Mouse (Mus musculus): ENCODE measurements at regions not wholly inside any gene's neighbourhood (a gene's known extent, or its start where the extent isn't known, plus 50 kb on each side); places are given as distances from the start of the nearest gene placed in this dataset.

DNA sequence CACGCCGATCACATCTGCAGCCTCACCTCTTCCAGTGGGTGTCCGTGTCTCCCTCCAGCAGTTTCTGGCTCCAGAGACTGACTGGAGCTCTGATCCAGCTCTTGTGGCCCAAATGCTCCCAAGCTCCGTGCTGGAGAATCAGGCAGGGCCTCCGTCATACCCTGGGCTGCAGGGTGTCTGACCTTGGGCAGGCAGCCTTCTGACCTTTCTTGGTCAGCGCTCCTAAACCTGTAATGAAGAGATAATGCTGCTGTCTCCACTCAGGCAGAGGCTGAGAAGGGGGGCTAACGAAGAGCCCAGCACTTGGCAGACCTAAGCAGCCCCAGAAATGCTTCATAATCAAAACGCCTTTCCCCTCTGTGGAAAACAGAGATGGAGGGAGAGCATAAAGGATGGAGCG lies 89.9 kb upstream of the Mef2a start:
- ATAC-seq (replicated peaks; ENCODE audit: insufficient number of reproducible peaks, low FRiP score, low TSS enrichment, poor library complexity, severe bottlenecking): no peak

DNA sequence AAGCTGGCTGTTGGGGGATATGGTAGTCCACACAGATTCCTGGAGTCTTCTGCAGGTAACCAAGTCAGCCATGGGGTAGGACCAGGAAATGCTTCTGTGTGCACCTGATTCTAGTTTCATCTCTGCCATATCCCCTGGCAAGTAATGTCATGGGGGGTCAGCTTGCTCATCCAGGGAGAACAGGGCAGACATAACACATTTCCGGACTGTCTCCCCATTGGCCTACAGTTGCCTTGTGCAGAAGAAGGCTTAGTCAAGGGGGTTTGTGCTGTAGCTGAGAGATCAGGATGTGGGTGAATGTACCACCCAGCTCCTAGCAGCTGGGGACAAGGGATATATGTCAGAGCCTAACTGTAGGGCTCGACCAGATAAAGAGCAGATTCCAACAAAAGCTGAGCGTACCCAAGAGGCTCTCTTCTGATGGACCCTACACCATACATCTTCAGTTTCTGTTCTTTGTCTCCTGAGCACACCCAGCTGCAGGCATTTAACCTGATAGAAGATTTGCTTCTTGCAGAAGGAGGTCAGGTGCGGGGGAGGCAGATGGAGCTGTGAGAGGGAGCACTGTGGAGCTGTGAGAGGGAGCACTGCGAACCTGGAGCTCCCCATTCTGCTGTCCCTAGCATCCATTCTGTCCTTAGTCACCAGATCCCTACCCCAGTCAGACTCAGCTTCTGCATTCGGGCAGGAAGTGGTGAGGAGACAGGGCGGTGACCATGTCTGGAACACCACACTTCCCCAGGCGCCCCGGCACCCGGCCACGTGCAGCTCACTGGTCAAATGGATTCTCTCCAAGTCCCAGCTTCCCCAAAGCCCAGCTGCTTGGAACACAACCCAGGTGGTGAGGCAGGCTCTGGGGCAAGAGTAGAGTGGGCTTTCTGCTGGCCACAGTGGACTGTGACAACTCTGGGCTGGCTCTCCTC lies 88.9 kb upstream of the Mef2a start:
- ATAC-seq (replicated peaks; ENCODE audit: insufficient number of reproducible peaks, low FRiP score, low TSS enrichment, poor library complexity, severe bottlenecking): peak; percentile 77

DNA sequence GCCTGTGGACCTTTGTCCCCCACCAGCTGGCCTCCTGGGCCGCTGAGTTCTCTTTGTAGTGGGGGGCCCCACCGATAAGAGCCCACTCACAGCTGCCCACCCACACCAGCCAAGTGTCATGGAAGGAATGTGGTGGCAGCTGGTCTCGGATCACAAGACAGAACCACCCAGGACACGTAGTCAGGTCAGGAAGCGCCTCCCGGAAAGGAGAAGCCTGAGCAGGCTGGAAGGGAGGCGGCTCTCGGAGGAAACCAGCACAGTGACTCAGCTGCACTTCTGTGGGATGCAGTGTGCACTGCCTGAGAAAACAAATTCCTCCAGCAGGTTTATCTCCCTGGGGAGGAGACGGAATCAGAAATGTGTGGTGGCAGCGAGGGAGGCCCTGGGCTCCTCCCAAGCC lies 87.2 kb upstream of the Mef2a start:
- ATAC-seq (replicated peaks; ENCODE audit: insufficient number of reproducible peaks, low FRiP score, low TSS enrichment, poor library complexity, severe bottlenecking): peak; percentile 18

DNA sequence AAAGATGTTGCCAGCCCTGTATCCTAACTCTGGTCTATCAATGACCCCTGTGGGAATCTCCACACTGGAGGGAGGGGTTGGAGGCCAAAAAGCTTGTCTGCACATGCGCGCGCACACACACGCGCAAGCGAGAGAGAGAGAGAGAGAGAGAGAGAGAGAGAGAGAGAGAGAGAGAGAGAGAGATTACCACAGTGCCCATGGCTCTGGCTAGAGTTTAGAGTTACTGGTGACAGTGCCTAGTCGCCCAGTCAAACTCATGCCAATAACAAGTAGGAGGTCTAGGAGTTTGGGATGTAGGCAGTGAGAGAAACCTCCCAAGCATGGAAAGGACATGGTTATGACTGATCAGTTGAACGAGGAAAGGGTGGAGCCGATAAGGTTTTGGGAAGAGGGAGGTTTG lies 86.6 kb upstream of the Mef2a start:
- ATAC-seq (replicated peaks; ENCODE audit: insufficient number of reproducible peaks, low FRiP score, low TSS enrichment, poor library complexity, severe bottlenecking): no peak

DNA sequence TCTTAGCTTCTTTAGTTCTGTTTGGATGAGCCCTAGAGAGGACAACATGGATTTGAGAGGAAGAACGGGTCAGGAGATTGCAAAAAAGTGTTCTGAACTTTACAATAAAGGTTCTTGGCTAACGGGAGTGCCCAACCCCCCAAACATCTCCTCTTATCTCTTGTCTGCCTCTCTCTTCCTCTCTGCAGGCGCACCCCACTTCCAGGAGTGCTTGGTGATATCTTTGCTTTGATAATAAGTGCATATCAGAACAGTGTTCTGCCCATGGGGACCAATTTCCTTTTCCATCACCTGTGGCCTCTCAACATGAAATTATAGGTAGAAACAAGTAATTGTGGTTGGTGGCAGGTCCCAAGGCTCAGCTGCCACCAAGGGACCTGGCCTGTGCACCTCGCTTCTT lies 86.0 kb upstream of the Mef2a start:
- no peak for ATAC-seq (replicated peaks; ENCODE audit: insufficient number of reproducible peaks, low FRiP score, low TSS enrichment, poor library complexity, severe bottlenecking)

DNA sequence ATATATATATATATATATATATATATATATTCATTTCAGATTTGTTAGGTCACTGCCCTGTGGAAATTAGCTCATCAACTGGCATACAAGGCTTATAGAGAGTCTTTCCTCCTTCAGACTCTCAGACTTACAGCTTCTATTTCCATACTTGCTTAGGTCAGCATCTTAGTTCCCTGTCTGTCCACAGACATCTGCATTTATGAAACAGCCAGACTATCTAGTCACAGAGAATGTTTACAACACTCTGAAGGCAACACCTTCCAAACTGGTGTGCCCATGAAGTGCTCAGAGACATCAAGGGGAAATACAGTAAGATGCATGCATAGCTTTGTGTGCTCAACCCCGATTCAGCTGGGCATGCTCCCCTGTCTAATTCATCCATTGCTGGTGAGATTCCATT lies 85.2 kb upstream of the Mef2a start:
- ATAC-seq (replicated peaks; ENCODE audit: insufficient number of reproducible peaks, low FRiP score, low TSS enrichment, poor library complexity, severe bottlenecking): peak; percentile 38

DNA sequence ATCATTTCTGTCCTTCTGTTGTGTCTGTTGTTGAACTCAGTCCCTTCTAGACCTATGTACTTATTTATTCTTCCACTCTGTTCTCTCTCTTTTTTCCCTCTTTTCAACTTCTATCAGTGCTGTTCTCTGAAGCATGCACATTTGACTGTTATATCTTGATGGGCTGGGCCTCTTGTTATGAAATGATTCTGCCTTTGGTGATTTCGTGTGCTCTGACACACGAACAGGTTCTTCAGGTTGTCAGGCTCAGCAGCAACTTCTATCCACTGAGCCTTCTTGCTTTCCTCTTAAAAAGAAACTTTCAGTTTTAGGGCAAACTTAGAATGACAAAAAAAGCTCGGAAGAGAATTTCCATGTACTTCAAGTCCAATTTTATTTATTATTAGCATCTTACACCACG lies 83.4 kb upstream of the Mef2a start:
- no peak for ATAC-seq (replicated peaks; ENCODE audit: insufficient number of reproducible peaks, low FRiP score, low TSS enrichment, poor library complexity, severe bottlenecking)

DNA sequence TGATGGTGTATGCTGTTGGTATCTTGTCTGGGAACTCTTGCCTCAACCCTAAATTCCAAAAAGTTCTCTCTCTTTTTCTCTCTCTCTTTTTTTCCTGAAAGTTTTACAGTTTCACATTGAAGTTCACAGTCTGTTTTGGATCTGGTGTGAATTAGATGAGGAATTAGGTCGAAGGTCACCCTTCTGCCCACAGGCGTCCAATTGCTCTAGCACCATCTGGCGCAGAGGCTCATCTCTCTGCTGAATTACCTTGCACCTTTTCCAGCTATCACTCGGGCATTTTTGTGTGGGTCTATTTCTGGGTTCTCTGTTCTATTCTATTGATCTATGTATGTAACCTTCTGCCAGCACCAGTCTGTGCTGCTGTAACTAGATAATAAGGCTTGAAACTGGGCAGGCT lies 81.8 kb upstream of the Mef2a start:
- ATAC-seq (replicated peaks; ENCODE audit: insufficient number of reproducible peaks, low FRiP score, low TSS enrichment, poor library complexity, severe bottlenecking): no peak

DNA sequence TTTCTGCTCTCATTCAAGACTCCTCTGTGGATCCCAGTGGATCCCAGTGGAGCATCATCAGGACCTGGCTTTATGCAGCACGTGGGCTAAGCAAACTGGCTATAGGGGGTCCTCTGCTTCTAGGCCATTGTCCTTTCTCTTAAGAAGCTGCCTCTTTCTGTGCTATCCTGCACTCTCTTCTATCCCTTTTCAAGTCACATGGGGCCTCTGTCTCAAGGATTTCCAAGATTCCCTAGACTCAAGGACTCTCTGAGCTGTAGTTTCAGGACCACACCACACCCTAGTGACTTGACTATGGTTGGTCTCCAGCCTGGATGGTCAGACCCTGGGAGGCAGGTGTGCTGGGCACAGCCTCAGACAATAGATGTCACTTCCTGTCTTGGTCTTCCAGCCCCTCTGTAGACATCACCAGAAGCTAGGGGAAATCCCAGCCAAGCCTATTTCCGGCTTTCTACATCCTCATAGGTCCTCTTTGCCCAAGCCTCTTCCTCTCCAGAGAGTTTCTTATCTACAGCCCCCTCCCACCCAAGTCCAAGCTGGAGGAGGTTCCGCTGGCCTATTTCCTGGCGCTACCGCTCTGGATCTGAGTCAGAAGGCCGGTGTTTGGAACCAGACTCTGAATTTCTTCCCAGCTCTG lies 78.6 kb upstream of the Mef2a start:
- ATAC-seq (replicated peaks; ENCODE audit: insufficient number of reproducible peaks, low FRiP score, low TSS enrichment, poor library complexity, severe bottlenecking): peak; percentile 88

DNA sequence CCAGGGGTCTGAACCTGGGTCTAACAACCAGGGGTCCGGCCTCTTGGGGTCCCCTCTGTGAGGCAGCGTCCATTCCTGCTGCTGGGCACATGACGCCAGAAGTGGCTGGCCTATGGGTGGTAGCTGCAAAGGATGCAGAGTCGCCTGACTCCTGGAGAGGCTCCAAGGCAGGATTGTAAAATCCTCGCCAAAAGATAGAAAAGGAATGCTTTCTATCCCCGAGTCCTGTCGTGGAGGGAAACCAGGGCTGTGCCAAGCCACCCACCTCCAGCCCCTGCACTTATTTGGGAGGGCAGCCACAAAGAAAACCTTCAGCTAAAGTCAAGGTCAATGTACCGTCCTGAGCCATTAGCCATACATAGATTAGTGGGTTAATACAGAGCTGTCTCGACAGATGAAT lies 73.9 kb upstream of the Mef2a start:
- no peak for ATAC-seq (replicated peaks; ENCODE audit: insufficient number of reproducible peaks, low FRiP score, low TSS enrichment, poor library complexity, severe bottlenecking)

DNA sequence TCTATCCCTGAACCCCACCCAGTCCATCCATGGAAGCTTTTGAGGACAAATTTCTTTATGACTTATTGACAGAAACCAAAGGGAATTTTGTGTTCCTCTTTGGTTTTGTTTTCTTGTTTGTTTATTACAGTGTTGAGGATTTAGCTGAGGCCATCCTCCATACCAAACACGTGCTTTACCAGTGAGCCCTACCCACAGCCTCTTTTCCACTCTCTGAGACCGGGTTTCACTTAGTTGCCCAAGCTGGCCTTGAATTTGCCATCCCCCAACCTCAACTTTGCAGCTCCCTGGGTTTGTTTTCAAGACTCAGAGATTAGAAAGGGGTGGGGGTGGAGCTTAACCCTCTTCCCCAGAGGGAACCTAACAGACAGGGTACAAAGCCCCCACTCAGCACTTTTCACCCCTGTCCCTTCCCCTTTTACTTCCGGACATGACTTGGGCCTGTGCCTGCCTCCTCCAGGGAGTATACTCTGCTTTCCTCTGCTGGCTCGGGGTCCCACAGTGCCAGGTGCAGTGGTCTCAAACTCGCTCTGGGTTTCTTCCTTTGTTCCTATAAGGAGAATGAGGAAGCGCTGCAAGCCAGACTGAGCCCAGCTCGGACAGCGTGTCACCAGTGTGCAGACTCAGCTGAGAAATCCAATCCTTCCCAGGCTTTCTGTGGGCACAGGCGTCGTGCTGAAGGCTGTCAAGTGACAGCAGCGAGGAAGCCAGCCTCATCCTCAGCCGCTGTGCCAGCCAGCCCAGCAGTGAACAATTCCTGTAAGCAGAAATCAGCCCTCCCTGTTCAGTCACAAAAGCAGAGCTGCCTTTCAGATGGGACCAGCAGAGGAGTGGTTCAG lies 72.8 kb upstream of the Mef2a start:
- peak; percentile 64 for ATAC-seq (replicated peaks; ENCODE audit: insufficient number of reproducible peaks, low FRiP score, low TSS enrichment, poor library complexity, severe bottlenecking)

DNA sequence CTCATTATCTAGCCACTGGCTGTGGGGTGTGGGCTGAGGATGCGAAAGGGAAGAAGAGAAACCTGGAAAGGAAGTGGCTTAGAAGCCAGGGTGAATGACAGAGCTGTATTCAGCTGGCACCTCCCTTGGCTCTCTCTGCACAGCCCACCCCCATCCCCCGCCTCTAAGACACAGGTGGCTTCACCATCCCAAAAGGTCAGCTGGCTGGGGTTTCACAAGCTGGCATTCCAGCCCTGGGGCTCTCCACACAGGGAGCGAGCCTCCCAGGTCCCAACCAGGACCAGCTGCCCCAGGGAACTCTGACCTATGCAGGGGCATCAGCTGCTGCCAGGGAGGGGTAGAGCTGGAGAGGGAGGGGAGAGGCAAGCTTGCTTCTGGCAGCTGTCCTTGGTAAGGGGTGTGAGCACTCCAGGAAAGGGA lies 71.9 kb upstream of the Mef2a start:
- peak; percentile 34 for ATAC-seq (replicated peaks; ENCODE audit: insufficient number of reproducible peaks, low FRiP score, low TSS enrichment, poor library complexity, severe bottlenecking)

DNA sequence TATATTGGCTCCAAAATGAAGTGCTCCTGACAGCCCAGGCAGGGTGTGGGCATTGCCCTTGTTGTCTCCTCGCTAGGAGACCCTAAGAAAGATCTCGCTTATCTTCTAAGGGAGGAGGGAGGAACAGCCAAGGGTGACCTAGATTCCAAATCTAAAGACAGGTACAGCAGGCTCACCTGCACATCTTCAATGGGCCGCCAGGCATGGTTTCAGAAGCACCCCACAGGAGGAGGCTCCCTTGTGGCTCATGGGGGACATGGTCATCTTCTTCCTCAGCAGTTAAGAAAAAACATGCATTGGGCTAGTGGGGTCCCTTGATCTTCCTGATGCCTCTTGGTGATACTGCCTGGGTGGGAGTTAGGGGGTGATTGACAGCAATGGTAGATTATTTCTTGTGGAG lies 71.0 kb upstream of the Mef2a start:
- ATAC-seq (replicated peaks; ENCODE audit: insufficient number of reproducible peaks, low FRiP score, low TSS enrichment, poor library complexity, severe bottlenecking): no peak

DNA sequence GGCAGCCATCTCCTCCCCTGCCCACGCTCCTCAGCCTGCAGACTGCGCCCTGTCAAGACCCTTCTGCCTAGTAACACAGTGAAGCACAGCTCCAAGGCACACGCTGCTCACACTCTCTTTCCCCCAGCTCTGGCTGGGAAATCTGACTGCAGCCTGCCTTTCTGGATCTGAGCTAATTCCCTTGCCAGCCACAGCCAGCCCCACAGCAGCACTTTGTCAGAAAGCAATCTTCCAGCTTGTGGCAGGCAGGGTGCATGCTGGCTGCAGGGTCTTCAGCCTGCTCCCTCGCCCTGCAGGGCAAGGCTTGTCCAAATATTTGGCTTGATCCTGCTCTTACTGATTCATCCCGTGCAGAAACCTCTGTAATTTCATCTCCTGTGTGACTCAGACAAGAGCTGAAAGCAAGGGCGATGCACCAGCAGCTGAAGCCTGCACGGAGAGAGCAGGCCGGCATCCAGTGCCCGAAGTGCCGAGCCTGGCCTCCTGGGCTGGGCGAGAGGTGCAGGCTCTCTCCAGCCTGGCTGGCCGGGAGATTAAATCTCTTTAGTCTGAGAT lies 70.4 kb upstream of the Mef2a start:
- ATAC-seq (replicated peaks; ENCODE audit: insufficient number of reproducible peaks, low FRiP score, low TSS enrichment, poor library complexity, severe bottlenecking): no peak

DNA sequence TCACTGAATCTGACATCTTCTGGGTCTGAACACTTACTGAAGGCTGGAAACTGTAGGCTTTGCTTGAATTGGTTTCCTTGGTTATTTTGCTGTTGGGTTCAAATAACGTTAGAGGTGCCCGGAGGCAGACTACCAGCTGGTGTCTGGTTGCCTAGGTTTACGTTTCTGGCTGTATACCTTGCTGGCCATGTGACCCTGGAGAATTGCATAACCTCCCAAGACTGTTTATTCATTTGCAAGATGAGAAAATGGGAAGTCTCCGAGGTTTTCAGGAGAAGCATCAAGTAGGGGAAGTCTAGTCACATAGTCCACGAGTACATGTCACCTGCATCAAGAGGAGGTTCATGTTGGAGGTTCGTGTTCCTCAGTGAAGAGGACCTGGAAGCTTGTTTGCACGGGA lies 69.6 kb upstream of the Mef2a start:
- 0 out of 2 replicates have a peak, but pooled peaks have one; percentile 7 for ATAC-seq (replicated peaks; ENCODE audit: insufficient number of reproducible peaks, low FRiP score, low TSS enrichment, poor library complexity, severe bottlenecking)

DNA sequence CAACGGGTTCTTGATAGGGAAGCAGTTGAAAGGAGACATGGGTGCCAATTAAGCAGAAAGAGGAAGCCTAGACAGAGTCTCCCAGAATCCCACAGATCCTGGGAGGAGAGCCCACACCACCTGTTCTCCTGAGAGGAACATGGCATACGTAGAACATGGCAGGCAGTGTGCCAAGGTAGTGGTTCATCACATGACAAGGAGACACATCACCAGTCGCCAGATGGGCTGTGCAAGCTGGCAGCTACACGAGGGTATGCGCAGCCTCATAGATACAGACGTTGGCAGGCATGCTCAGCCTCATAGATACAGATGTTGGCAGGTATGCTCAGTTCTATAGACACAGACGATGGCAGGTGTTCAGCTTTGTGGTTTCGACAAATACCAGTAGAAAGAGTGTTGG lies 68.1 kb upstream of the Mef2a start:
- no peak for ATAC-seq (replicated peaks; ENCODE audit: insufficient number of reproducible peaks, low FRiP score, low TSS enrichment, poor library complexity, severe bottlenecking)

DNA sequence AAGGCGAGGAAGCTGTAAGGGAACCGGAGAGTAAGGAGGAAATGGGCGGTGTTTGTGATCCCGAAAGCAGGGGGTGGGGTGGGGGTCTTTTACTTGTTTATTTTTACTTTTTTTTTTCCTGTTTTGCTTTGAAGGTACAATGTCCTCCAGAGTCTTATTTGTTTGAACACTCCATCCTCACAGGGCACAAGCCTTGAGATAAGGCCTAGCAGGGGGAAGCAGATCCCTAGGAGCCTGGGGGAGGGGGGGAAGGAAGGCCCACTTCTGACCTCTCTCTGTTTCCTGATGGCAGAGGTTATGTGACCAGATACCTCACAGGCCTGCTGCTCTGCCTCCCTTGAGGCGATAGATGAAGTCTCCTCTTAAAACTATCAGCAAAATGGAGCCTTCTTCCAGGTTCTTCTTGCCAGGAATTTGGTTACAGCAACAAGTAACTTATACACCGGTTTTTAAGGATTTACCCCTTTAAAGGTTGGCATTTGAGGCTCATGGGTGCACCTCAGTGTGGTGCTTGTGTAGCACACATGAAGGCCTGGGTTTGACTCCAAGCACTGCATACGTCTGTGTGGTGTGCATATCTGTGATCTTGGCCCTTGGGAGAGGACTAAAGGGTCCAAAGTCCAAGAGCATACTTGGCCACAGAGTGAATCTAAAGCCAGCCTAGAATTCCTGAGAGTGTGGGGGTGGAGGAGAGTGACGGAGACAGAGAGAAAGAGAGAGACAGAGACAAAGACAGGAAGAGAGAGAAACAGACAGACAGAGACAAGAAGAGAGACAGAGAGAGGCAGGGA lies 64.8 kb upstream of the Mef2a start:
- no peak for ATAC-seq (replicated peaks; ENCODE audit: insufficient number of reproducible peaks, low FRiP score, low TSS enrichment, poor library complexity, severe bottlenecking)

DNA sequence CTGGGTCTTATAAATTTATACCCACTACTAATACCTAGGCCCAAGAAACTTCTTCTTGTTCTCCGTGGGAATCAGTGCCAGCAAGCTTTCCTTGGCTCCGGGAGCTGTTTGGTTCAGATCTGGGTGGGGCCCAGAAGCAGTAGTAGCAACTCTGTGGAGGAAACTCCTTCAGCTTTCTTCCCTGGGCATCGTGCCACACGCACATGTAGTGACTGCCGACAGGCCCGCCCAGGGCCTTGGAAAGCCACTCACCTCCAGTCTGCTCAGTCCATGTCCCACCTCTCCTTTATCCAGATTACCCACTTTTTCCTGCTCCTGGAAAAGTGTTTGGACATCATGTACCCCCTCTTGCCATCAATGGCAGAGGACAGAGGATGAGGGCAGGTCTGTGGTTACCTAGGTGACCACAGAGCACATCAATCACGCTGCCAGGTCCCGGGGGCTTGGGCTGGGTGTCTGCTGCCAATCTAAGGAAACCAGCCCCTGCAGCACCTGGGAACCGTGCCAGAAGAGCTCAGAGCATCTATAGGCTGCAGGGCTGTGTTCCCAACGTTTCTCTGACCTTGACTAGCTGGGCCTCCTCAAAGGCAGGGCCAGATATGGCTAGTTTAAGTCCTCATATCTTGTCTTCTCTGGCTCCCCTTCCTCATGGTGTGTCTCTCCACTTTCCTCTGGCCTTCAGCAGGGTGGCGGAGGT lies 63.1 kb upstream of the Mef2a start:
- ATAC-seq (replicated peaks; ENCODE audit: insufficient number of reproducible peaks, low FRiP score, low TSS enrichment, poor library complexity, severe bottlenecking): no peak

Measured in monocyte, adult 5-6 weeks (primary cell).